Mouse (Mus musculus) stomach, embryonic 15.5 days (tissue): Measurements from ENCODE around the gene Aldoart2. TPM values are rescaled to one million over a fixed set of nuclear protein-coding genes. Genes with fewer than 3 reads are reported as not detected.
A peak's percentile ranks its signal among the peaks of the same experiment; 100 is the strongest.

Source experiments
- ATAC-seq: fragments of 200-750 bp; cut with Nextera tagmentation; 2 replicates; pipeline ENCODE4 v1.8.0; 2017; ENCODE audit warnings: low read depth, moderate number of reproducible peaks, moderate TSS enrichment; ENCODE audit not compliant: insufficient read depth, low FRiP score
- H3K27ac ChIP-seq: fragments of 300-500 bp; sonication (generic); 2 replicates; pipeline ENCODE4 v1.5.1; 2015; ENCODE audit warnings: mild to moderate bottlenecking, inconsistent platforms
- H3K27me3 ChIP-seq: fragments of 300-500 bp; sonication (generic); replicated peaks from 2 replicates; pipeline ENCODE4 v1.6.1; 2015; ENCODE audit warnings: inconsistent platforms
- H3K36me3 ChIP-seq: fragments of 300-500 bp; sonication (generic); 2 replicates; pipeline ENCODE4 v1.6.1; 2015; ENCODE audit warnings: inconsistent platforms
- H3K4me1 ChIP-seq: fragments of 300-500 bp; sonication (generic); 2 replicates; pipeline ENCODE4 v1.6.1; 2015; ENCODE audit warnings: inconsistent platforms
- H3K4me2 ChIP-seq: fragments of 300-500 bp; sonication (generic); 2 replicates; pipeline ENCODE4 v1.6.1; 2015; ENCODE audit warnings: mild to moderate bottlenecking, inconsistent platforms
- H3K4me3 ChIP-seq: fragments of 300-500 bp; sonication (generic); replicated peaks from 2 replicates; pipeline ENCODE4 v1.5.1; 2015; ENCODE audit warnings: inconsistent platforms
- H3K9ac ChIP-seq: fragments of 300-500 bp; sonication (generic); 2 replicates; pipeline ENCODE4 v1.6.1; 2015; ENCODE audit warnings: inconsistent platforms
- H3K9me3 ChIP-seq: fragments of 300-500 bp; sonication (generic); 2 replicates; pipeline ENCODE4 v1.6.1; 2016; ENCODE audit warnings: inconsistent platforms
- WGBS: fragments of 180-500 bp; shearing (Covaris S2); methylation state at CpG from one replicate; pipeline ENCODE4 v1.1.7; 2015; 5-methylcytosine and 5-hydroxymethylcytosine counted together
- polyA plus RNA-seq: library from polyadenylated mRNA; unstranded; fragments of >200 nt; fragmentation: Nextera tagmentation; extraction: Ambion mirVana; gene quantifications from 2 replicates; pipeline ENCODE4 v1.2.1, GENCODE M21; 2015

Aldoart2 gene
- polyA plus RNA-seq, 1 experiment from 2014 or later = 0.42 TPM

GRCm38 (mm10) chr12:55598887-55599561 is 34.0 kb downstream of the Aldoart2 start, which contains the start of gene Insm2:
Gene Insm2, plus strand, starts transcription at chr12:55599427.
- Histone ChIP-seq H3K36me3 (no peaks in the 10 kb centered on the region), H3K9me3 (no peaks in the 10 kb centered on the region), H3K27me3 (peaks cover 38% of the 10 kb centered on the region), H3K4me1 (peaks cover 21% of the 10 kb centered on the region), H3K4me3 (peak within 1 kb of the TSS; percentile 43), H3K9ac (no peak within 1 kb of the TSS), H3K27ac (no peak within 1 kb of the TSS), H3K4me2 (peak within 1 kb of the TSS; percentile 92)
- 1% methylated on average over 67 of the region's 77 CpGs for WGBS
- ATAC-seq = no peak; the same call in 1 of the 2 replicates

DNA sequence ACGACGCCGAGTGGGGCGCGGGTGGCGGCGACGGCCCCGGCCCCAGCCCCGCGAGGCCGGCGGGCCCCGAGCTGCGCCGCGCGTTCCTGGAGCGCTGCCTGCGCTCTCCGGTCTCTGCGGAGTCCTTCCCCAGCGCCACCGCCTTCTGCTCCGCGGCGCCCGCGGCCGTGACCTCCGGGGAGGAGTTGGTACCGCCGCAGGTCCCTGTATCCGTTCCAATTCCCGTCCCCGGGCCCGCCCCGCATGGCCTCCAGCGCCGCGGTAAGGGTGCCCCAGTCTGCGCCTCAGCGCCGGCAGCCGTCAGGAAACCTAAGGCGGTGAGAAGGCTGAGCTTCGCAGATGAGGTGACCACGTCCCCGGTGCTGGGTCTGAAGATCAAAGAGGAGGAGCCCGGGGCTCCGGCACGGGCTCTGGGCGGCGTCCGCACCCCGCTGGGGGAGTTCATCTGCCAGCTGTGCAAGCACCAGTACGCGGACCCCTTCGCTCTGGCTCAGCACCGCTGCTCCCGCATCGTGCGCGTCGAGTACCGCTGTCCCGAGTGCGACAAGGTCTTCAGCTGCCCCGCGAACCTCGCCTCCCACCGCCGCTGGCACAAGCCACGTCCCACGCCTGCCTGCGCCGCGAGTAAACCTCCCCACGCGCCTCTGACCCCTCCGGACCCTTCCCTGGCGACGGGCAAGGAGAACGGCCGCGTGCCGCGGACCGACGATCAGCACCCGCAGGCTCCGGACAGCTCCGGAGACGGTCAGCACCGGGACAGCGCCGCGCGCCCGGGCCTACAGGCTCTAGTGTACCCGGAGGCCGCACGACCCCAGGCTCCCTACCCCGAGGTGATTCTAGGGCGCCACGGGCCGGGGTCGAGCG is 34.8 kb downstream of the Aldoart2 start:
- peak; percentile 85 for ATAC-seq

DNA sequence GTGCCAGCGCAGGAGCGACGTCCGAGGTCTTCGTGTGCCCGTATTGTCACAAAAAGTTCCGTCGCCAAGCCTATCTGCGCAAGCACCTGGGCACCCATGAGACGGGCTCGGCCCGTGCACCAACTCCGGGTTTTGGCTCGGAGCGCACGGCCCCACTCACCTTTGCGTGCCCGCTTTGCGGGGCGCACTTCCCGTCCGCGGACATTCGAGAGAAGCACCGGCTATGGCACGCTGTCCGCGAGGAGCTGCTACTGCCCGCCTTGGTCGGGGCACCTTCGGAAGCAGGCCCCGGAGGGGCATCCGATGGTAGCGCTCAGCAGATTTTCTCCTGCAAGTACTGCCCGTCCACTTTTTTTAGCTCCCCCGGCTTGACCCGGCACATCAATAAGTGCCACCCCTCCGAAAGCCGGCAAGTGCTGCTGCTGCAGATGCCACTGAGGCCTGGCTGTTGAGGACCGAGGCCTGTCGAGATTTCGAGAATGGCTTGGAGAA is 35.5 kb downstream of the Aldoart2 start:
- Histone ChIP-seq H3K9ac (no peak overlapping the region), H3K4me3 (peak overlapping the region; percentile 43), H3K9me3 (no peaks in the 10 kb centered on the region), H3K27me3 (peaks cover 38% of the 10 kb centered on the region), H3K36me3 (no peaks in the 10 kb centered on the region), H3K4me2 (peak overlapping the region; percentile 92), H3K4me1 (peaks cover 21% of the 10 kb centered on the region), H3K27ac (no peak overlapping the region)
- WGBS = 5% methylated on average over 42 of the region's 42 CpGs
- ATAC-seq = no peak

More for the DNA sequence above, 34.8 kb downstream of the Aldoart2 start:
- Histone ChIP-seq H3K4me2 (peak overlapping the region; percentile 92), H3K27ac (no peak overlapping the region), H3K4me3 (peak overlapping the region; percentile 43), H3K36me3 (no peaks in the 10 kb centered on the region), H3K9ac (no peak overlapping the region), H3K27me3 (peaks cover 38% of the 10 kb centered on the region), H3K9me3 (no peaks in the 10 kb centered on the region), H3K4me1 (peaks cover 21% of the 10 kb centered on the region)
- under 1% methylated on average over 106 of the region's 109 CpGs for WGBS

DNA sequence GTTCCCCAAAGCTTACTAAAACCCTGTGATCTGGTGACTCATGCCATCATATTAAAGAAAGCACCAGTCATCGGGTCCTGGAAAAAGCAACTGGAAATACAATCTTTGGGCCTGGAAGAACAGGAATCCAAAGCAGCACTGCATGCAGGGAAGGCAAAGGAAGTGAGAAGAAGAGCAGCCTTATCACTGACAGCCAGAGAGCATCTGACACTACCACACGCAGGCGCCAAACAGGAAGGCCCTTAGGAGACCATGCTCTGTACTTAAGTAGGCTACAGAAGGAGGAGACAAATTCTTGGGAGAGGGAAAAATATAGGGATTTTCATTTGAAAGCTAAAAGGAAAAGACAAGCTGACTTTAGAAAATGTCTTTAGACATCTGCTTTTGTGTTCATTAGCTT is 39.4 kb downstream of the Aldoart2 start:
- Histone ChIP-seq H3K9me3 (no peaks in the 10 kb centered on the region), H3K27ac (no peak overlapping the region), H3K4me2 (no peak overlapping the region), H3K36me3 (no peaks in the 10 kb centered on the region), H3K4me3 (no peak overlapping the region), H3K27me3 (peaks cover 17% of the 10 kb centered on the region), H3K9ac (no peak overlapping the region), H3K4me1 (peaks cover 13% of the 10 kb centered on the region)
- 73% methylated on average over 3 of the region's 3 CpGs for WGBS
- no peak for ATAC-seq

DNA sequence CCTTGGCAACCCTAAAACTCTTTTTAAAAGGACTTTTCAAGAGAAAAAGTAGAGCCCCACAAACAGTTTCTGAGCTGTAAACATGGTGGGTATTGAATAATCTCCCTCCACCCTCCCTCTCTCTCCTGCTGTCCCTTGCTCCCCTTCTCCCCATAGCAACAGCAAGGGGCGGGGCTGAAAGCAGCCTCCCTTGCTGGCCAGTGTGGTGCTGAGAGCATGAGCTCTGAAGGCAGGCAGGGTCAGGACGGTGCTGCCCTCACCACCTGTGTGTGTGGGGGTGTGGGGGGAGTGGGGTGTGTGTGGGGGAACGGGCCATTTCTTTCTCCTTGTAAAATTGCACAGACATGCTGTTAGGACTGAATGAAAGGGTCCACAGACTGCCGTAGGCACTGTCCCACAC is 42.9 kb downstream of the Aldoart2 start:
- WGBS = 35% methylated on average over 4 of the region's 4 CpGs
- H3K4me2 ChIP-seq = no peak overlapping the region
- ATAC-seq = no peak
- no peak overlapping the region for H3K4me3 ChIP-seq
- H3K9me3 ChIP-seq = no peaks in the 10 kb centered on the region
- H3K27me3 ChIP-seq = no peaks in the 10 kb centered on the region
- H3K4me1 ChIP-seq = no peaks in the 10 kb centered on the region
- no peak overlapping the region for H3K9ac ChIP-seq
- H3K27ac ChIP-seq = no peak overlapping the region
- 0 out of 2 replicates have a peak, but pooled peaks cover 2% of the 10 kb centered on the region for H3K36me3 ChIP-seq

DNA sequence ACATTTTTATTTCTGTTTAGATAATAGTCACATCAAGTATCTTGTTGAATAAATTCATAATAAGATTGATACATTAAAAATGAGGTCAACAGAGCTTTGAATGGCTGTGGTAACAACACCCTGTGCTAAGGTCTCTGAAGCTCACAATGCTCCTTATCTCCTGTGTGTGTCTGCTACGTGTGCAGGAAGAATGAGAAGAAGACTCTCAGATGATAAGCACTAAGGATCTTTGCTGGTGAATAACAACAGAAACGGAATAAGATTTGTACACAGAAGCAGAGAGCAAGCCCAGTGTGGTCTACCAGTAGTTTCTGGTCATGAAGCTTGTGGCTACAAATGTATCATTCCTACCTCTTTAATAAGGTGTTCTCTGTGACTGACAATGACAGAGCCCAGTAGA is 45.8 kb downstream of the Aldoart2 start:
- Histone ChIP-seq H3K4me1 (no peaks in the 10 kb centered on the region), H3K9me3 (no peaks in the 10 kb centered on the region), H3K4me3 (no peak overlapping the region), H3K4me2 (no peak overlapping the region), H3K27ac (no peak overlapping the region), H3K36me3 (0 out of 2 replicates have a peak, but pooled peaks cover 2% of the 10 kb centered on the region), H3K27me3 (no peaks in the 10 kb centered on the region), H3K9ac (no peak overlapping the region)
- WGBS = 64% methylated on average over 2 of the region's 2 CpGs
- ATAC-seq = no peak

Other genes with a start within 250 kb of the Aldoart2 start
- 392 and 406 TPM in 2 replicates for gene Psma6, start 181.0 kb upstream of the Aldoart2 start, polyA plus RNA-seq
- gene Nfkbia, start 72.6 kb upstream of the Aldoart2 start, polyA plus RNA-seq = 78.4 and 81.8 TPM in 2 replicates
- 0.14 and 0.40 TPM in 2 replicates for gene Insm2, start 34.2 kb downstream of the Aldoart2 start, polyA plus RNA-seq